21 mouse cellular contexts compared by ENCODE assay signal in genomic region chr7:104216011-104216535, GRCm38 (mm10). TPM values are rescaled to one million over a fixed set of nuclear protein-coding genes. Genes with fewer than 3 reads are reported as not detected.
"Had no signal": no experiment of that assay in that cellular context is flagged by ENCODE, and none has a peak within 500 bp of the region (broad histone marks: within the 10 kb centered on the region; RNA-seq: fewer than 3 reads in every experiment).

No protein-coding gene starts in this region.

- H3K9me3 ChIP-seq: kidney, embryonic 15.5 days; limb, embryonic 13.5 days; liver, embryonic 15.5 days; lung, embryonic 15.5 days; neural tube, embryonic 15.5 days had no signal

- H3K9ac ChIP-seq: kidney, embryonic 15.5 days; limb, embryonic 13.5 days; liver, embryonic 15.5 days; lung, embryonic 15.5 days; neural tube, embryonic 15.5 days had no signal

- H3K4me2 ChIP-seq: kidney, embryonic 15.5 days; limb, embryonic 13.5 days; liver, embryonic 11.5 days; liver, embryonic 15.5 days; lung, embryonic 15.5 days; neural tube, embryonic 15.5 days had no signal

- ATAC-seq: intestine, embryonic 16.5 days had no signal

- H3K27me3 ChIP-seq: kidney, embryonic 15.5 days; limb, embryonic 13.5 days; liver, embryonic 15.5 days; lung, embryonic 15.5 days had no signal

- H3K27ac ChIP-seq: kidney, embryonic 15.5 days; limb, embryonic 13.5 days; liver, embryonic 15.5 days; lung, embryonic 15.5 days; neural tube, embryonic 15.5 days; stomach, postnatal 0 days had no signal

- H3K36me3 ChIP-seq: kidney, embryonic 15.5 days; limb, embryonic 13.5 days; liver, embryonic 15.5 days; lung, embryonic 15.5 days; neural tube, embryonic 15.5 days had no signal

- H3K4me3 ChIP-seq: kidney, embryonic 15.5 days; limb, embryonic 13.5 days; liver, embryonic 15.5 days; lung, embryonic 15.5 days; myocyte; neural tube, embryonic 15.5 days had no signal

- DNase-seq: kidney, adult 2 months; kidney, postnatal 36 days; layer of hippocampus, adult 9-11 months; left cerebral cortex, postnatal 4 days; lung, postnatal 4 days; midbrain, embryonic 14.5 days; thymus, postnatal 4 days had no signal

RNA-seq across cellular contexts. Expression of gene Trim6, which starts 2.5 kb away (rescaled TPM):
- total RNA-seq: left cerebral cortex, adult 18-20 months had no signal
- polyA plus RNA-seq: myocyte had no signal

RNA-seq across cellular contexts. Expression of gene Olfr649, which starts 20.3 kb away (rescaled TPM):
- total RNA-seq: layer of hippocampus, adult 18-20 months; left cerebral cortex, adult 18-20 months; left cerebral cortex, postnatal 10 days; left cerebral cortex, postnatal 4 days; megakaryocyte-erythroid progenitor cell, adult 5-6 weeks had no signal
- polyA plus RNA-seq: intestine, embryonic 16.5 days; kidney, adult 2 months; kidney, embryonic 15.5 days; limb, embryonic 13.5 days; liver, embryonic 11.5 days; liver, embryonic 15.5 days; lung, embryonic 15.5 days; midbrain, embryonic 14.5 days; myocyte; neural tube, embryonic 11.5 days; neural tube, embryonic 15.5 days; stomach, postnatal 0 days had no signal

RNA-seq across cellular contexts. Expression of gene Olfr648, which starts 32.9 kb away (rescaled TPM):
- total RNA-seq: megakaryocyte-erythroid progenitor cell, adult 5-6 weeks had no signal
- polyA plus RNA-seq: kidney, adult 2 months; myocyte had no signal

RNA-seq across cellular contexts. Expression of gene Olfm5, which starts 51.4 kb away (rescaled TPM):
- total RNA-seq: layer of hippocampus, adult 18-20 months; left cerebral cortex, adult 18-20 months; left cerebral cortex, postnatal 10 days; left cerebral cortex, postnatal 4 days; megakaryocyte-erythroid progenitor cell, adult 5-6 weeks had no signal
- polyA plus RNA-seq: intestine, embryonic 16.5 days; kidney, adult 2 months; kidney, embryonic 15.5 days; limb, embryonic 13.5 days; liver, embryonic 11.5 days; liver, embryonic 15.5 days; lung, embryonic 15.5 days; midbrain, embryonic 14.5 days; myocyte; neural tube, embryonic 11.5 days; neural tube, embryonic 15.5 days; stomach, postnatal 0 days had no signal
